Mouse (Mus musculus): Measurements from ENCODE around the gene Syt9. TPM values are rescaled to one million over a fixed set of nuclear protein-coding genes. Genes with fewer than 3 reads are reported as not detected.
A peak's percentile ranks its signal among the peaks of the same experiment; 100 is the strongest.

Gene Syt9
- total RNA-seq (2022), result 1 to 10 TPM; 4.7 to 6.4 (median 6.0) TPM

DNA sequence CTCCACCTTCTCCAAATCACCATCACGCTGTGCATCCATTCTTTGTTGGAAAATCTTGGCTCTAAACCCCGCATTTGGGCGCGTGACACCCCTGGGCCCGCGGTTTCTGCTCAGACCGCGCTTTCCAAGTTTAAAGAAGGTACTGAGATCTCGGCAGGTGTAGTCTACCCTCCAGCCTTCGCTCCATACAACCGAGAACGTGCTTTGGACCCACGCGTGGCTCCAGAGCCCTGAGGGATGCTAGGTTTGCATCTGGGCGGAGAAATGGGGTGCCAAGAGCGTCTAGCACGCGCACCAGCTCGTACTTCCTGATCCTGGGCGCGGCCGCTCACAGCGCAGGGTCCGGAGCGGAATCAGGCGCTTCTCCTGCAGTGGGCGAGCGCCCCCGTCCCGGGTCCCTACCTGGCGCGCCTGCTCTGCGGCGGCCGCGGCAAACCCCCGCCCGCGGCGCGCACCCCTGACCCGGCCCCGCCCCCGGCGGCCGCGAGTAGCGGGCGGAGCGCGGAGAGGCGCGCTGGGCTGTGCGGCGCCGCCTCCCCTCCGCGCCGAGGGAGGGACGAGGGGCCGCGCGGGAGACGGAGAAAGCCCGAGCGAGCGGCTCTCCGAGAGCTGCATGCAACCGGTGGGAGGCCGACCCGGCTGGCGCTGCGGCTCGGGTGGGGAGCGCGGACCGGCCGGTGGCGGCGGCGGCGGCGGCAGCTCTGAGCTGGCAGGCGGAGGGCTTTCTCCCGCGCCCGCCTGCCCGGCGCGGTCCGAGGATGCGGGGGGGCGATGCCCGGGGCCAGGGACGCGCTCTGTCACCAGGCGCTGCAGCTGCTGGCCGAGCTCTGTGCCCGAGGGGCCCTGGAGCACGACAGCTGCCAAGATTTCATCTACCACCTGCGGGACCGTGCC, at the start of gene Syt9:
Gene Syt9 (plus strand): TSS at position 497 of the 894 bp plus-strand sequence.
- peak; percentile 2 to 17 for DNase-seq (ENCODE audit: low spot score in 2 of 2)

DNA sequence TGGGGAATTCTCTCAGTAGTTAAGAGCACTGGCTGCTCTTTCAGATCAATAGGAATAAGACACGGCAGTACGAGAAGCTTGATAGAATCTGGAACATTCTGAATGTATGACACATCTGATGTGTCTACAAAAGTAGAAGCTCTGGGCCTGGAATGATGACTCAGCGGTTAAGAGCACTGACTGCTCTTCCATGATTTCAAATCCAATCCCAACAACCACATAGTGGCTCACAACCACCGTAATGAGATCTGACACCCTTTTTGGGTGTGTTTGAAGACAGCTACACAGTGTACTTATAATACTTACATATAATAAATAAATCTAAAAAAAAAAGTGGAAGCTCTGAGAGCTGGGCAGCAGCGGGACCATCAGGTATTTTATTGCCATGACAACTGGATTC, 31.5 kb upstream of the Syt9 start:
- DNase-seq (ENCODE audit: low spot score in 2 of 2), result no peak

DNA sequence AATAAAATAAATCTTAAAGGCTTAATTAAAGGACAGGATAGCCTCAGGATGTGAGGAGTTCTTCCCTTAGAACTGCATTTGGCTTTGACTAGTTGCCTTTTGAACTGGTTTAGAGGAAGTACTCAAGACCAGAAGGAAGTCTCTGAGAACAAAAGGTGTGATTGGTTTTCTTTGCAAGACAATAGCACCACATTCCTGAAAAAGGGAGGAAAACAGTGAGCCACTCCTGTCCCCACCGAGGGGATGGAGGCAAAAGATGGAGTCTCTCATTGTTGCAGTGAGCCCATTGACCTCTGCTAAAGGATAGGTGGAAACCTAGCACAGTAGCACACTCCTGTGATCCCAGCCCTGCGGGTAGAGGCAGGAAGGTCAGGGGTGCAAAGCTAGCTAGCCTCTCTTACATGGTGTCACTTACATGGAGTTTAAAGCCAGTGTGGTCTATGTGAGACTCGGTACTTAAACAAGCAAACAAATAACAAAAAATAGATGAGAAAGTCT, 30.9 kb upstream of the Syt9 start:
- DNase-seq (ENCODE audit: low spot score in 2 of 2), result no peak

DNA sequence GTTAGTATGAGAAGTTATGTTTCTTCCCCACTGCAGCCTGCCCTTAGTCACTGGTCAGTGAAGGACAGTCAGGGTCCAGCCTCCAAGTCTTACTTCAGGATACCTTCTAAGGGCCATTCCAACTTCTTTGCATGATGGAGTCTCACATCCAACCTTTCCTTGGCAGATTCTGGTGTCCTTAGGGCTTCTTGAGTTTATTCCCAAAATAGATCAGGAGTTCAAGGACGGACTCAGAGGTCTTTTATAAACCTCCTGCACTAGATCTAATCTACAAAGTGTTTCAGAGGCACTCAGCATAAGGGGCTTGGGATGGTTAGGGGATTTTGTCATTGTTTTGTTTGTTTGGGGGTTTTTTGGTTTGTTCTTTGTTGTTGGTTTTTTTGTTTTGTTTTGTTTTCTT, 30.3 kb upstream of the Syt9 start:
- no peak for DNase-seq (ENCODE audit: low spot score in 2 of 2)

DNA sequence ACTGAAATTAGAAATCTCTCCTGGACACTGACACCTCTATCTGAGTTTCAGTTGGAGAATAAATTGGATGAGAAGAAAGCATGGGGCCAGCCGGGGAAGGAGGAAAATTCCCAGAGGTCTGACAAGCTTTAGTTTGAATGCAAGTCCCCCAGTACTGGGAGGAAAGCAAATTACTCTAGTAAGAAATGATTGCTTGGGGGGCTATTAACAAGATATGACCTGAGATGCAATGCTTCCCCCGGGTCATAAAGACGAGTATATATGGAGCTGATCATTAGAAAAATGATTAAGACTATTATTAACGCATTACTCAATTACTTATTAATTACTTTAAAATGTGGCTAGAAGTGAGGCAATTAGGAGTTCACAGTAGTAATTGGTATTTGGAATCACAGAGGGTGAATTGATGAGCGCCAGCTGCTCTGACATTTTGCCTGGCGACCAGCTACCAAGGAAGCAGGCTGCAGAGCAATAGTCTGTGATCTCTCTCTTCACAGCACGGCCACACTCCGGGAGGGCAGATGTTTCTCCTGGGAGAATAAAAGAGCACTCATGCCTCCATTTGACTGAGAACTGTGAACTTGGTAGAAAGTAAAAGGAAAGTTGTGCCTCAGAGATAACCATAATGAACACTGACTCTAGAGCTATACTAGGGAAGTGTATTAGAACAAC, 28.9 kb upstream of the Syt9 start:
- no peak for DNase-seq (ENCODE audit: low spot score in 2 of 2)

DNA sequence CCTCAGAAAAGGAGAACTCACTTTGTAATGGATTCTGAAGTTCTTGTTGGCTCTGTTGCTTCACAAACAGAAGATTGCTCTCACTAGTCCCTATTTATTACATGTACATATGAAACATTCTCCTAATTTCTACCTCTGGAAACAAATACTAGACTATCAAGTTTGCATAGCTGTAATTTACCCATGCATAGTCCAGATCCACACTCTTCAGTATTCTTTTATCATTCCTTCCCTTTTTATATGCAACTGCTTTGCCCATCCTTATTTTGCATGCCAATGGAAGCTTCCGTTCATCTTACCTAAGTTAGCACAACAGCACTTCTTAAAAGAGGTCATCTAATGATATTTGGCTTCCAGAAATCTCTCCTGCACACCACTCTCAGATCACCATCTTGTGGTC, 21.3 kb upstream of the Syt9 start:
- no peak for DNase-seq (ENCODE audit: low spot score in 2 of 2)

DNA sequence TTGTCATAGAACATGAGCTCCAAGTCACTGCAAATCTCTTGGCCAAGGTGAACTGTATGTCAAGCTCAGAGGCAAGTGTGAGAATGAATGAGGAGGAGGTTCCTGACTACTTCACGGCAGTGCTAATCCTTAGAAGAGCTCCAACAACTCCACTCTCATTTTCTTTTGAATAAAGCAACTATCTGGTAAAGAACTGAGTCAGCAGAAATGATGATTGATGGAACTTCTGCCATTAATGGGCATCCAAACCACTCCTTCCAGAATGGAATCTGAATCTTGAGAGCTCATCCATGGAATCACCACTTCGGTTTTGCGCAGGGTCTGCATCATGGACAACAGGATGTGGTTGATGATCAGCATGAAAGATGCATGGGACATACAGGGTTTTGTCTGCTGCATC, 8.4 kb upstream of the Syt9 start:
- DNase-seq (ENCODE audit: low spot score in 2 of 2), result no peak

DNA sequence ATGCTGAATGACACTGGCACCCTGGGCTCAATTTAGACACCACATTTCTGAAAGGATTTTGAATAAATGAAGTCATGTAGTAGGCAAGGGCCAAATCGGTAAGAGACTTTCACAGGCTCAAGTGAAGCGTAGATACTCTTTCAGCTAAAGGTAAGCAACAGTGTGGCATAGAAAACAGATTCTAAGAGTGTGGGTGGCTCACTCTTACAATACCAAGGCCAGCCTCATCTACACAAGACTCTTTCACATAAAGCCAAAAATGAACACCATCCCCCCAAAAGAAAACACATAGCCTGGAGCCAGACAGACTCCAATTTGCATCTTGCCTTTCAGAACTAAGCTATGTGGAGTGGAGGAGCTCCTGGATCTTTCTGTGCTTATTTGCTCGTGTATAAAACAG, 7.9 kb upstream of the Syt9 start:
- no peak for DNase-seq (ENCODE audit: low spot score in 2 of 2)

DNA sequence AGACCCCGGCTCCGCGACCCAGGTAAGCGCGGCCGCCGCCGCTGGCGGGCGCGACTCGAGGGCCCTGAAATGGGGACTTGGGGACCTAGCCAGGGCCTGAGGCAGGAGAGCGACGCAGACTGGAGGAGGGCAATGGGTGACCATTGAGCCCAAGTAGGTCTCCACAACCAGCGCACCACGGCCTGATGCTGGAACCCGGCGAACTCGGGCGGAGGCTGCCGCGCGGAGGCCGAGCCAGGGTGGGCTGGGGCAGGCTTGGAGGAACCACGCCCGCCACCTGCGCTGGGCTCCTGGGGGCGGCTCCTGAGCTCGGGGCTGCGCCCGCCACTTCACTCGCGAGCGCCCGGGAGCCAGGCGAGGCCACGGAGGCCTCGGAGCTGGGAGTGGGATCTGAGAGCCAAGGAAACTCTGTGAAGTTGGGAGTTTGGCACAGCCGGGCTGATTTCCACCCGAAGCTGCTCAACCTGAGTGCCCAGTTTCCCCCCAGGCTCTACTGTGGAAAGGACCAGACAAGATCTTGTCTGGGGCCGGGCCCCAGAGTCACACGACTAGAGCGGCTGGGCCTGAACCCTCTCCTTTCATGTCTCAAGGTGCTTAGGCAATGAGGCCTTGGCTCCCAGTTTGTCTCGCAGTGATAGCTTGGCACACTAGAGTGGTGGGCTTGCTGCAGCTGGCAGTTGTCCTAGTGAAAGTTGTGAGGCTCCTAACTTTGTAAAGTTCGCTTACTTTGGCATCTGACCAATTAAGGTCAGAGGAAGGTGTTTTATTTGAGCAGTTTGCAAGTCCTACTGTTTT, 795 bp downstream of the Syt9 start:
- no peak for DNase-seq (ENCODE audit: low spot score in 2 of 2)

DNA sequence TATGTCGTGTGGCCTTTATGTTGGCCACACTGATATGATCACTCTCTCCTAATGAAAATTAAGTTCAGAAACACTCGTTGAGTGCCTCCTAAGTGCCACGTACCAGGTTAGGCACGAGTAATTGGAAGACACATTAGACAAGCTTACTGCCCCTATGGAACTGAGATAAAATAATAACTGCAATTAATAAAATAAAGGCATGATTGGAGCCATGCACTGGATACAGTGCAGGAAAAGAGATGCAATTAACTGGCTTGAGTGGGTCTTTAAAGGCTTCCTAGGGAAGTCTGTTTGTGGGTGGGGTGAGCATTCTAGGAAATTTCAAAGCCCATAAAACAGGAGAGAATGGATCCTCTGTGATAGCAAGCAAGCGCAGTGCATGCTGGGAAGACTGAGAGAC, 10.0 kb downstream of the Syt9 start:
- DNase-seq (ENCODE audit: low spot score in 2 of 2), result no peak

DNA sequence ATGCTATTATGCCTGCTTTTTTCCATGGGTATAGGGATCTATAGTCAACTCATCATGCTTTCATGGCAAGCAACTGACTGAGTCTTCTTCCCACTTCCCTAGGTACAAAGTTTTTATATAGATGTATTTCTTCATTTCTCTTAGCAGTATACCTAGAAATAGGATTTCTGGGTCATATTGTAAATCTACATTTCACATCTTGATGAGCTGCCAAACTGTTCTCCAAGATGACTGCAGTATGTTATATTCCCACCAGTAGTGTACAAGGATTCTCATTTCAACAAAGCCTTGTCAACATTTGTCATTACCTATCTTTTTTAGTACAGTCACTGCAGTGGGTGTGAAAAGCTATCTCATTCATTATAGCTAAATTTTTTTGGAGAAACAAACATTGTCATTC, 19.1 kb downstream of the Syt9 start:
- no peak for DNase-seq (ENCODE audit: low spot score in 2 of 2)

DNA sequence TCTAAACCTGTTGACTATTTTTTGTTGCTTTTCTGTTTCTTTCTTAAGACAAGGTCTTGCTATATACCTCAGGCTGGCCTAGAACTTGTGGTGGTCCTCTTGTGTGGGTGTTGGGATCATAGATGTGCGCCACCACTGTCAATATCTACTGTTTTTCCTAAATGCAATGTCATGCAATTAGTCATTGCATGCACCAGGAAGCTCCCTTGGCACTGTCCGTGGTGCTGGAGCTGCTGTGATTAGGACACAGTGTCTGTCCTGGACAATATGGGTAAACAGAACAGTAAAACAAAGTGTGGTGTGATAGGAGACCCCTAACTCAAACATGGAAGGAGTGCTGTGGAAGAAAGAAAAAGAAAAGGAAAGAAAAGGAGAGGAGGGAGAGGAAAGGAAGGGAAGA, 22.2 kb downstream of the Syt9 start:
- DNase-seq (ENCODE audit: low spot score in 2 of 2), result no peak

DNA sequence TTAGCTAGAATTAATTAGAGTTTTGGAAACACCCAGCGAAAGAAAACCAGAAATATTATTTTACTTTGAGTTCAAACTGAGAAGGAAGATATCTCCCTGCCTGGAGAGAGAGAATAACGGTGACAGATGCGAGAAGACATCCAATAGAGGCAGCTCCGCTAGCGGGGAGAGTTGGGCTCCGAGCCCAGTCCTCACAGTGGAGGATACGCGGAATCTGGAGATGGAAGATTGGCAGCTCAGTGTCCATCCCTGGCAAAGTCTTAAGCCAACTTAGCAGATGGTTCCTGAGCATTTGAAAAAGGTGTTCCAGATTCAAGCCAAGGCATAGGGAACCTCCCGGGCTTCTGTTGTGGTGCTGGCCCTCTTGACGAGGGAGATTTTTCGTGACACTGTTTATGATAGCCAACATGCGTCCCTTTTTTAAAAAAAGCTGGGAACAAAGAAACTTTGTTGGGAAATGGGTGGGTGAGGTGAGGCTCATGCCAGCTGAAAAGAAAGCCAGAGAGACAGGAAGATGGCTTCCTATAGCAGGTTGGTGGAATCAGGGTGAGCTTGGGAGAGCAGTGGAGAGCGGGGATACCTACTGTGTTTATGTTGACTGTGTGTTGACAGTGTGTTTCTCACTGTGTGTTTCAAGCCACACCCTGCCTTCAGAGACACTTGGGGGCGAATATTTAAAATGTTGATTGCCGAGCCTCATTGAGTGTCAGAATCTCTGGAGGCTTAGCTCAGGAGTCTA, 29.7 kb downstream of the Syt9 start:
- peak; percentile 30 to 58 for DNase-seq (ENCODE audit: low spot score in 2 of 2)

DNA sequence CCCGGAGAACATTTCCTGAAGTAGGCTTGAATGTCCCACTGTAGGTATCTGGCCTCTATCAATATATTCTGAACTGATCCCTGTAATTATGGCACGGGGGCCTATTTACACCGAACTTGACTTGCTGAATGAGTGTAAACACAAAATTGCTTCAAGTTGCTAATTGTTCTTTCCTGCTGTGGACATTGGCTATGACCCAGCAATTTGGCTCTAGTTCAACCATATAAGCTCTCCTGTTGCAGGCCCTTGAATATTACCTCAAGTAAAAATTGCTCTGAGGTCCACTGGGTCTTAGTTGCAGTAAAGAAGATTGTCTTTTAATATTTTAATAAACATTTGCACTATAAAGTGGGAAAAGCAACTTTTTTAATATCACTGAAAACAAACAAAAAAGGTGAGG, 32.7 kb downstream of the Syt9 start:
- DNase-seq (ENCODE audit: low spot score in 2 of 2), result no peak

DNA sequence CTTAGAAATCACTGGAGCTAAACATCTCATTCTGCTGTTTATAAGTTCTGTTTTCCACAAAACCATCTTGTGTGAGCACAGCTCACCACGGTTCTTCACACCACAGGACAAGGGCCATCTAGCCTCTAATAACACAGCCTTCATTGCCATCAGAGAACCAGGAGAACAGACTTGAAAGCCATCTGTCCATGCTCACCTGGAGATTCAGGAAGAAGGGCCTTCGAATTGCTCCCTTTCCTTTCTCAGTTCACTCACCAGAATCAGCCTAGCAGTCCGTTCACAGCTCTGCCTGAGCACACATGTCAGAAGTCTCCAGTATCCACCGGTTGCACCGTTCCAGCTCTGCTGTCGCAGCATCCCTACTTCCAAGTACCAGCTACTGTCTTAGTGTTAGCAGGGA, 44.4 kb downstream of the Syt9 start:
- DNase-seq (ENCODE audit: low spot score in 2 of 2), result no peak

DNA sequence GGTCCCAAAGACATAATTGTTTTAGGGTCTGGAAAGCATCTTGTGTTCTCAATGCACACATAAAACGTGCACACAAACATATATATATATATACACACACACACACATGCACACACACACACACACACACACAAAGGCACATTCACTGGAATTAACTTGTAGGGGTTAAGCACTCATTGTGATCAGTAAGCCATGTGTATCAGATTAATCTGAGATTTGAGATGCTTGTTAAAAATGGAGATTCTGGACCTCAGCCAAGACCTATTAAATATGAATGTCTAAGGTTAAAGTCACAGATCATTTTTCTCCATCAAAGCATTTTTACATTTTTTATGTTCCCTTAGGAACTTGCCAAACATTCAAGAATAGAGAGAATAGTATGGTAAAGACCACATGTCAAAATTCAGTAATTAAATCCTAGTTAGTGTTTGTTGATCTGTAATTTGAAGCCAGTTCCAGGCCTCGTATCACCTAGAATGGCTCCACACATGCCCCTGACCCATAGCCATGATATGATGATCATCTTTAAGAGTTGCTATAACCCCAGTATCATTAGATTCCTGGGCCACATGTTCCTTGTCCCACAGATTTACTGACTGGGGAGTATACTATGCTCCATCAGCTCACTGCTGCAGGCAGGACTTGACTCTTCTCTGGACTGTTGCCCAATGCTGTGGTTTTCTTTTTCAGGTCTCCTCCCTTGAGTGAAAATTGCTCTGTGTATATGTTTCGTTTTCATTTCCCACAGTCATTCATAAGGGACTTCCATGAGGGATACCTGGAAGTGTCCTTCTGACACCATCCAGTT, 46.7 kb downstream of the Syt9 start:
- DNase-seq (ENCODE audit: low spot score in 2 of 2), result no peak

DNA sequence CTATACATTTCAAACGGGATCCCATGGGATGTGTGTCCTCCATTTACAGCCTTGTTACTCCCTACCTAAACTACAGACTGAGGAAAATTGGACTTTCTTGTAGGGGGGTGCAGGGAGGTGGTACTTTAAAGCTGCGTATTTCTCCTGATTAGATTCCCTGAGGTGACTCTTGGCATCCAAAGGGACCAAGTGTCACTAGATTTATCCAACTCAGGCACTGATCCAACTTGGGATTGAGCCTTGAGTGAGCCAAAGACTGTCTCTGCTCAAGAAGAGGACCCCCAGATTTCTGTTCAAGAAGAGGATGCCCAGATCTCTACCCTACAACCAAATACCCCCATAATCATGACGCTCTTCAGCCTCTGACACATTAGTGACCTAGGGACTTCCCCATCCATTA, 66.9 kb downstream of the Syt9 start:
- no peak for DNase-seq (ENCODE audit: low spot score in 2 of 2)

DNA sequence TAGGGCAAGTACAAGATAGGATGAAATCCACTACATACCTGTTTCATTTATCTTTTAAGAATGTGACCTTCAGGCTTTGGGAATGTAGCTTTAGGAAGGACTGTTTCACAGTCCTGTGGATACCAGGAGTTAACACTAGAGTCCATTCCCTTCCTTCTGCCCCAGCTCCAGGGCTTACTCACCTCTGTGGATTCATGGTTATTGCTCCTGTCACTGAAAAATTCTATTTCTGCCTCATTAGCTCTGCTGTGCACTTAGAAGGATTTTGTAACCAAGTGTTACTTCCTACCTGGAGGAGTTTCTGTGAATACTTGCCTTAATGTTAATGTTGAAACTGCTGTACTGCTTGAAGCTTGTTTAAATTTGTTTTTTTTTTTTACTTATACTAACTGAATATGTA, 74.1 kb downstream of the Syt9 start:
- no peak for DNase-seq (ENCODE audit: low spot score in 2 of 2)

DNA sequence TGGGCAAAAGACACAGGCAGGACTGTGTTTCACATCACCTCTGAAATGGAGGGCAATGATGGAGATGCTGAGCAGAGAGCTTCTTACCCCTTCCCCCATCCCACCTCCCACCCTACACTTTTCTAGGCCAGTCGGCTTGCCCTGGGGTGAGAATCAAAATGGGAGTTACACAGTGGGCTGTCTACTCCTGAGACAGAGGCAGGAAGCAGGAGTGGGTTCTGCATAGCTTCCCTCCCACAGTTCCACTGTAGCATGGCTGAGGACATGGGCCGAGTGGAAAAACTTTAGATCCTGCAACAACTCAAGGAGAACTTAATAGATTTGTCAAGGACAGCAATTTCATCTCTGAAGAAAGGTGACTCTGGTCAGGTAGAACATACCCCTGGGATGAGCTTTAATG, 84.1 kb downstream of the Syt9 start:
- no peak for DNase-seq (ENCODE audit: low spot score in 2 of 2)

DNA sequence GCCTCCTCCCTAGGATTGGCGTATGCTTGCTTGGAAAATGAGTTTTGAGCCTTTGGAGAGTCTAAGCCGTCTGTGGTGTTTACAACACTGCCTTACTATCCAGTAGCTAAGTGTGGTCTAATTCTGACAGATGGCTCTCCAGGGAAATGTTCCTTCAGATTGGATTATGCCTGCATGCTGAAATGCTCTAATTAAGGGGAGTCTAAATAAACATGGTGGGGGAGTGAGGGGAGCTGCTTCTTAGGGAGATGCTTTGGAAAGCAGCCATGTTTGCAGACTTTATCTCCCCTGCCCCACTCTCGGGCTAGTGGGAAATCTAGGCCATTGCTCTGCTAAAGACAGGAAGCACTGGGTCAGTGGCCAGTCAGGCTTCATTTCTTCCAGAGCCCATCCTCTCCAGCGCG, 84.6 kb downstream of the Syt9 start:
- DNase-seq (ENCODE audit: low spot score in 2 of 2), result peak; percentile 6 to 9
